In genomic region chr10:74269637-74270269, GRCm38 (mm10) we compare ENCODE assay signal across 23 mouse cellular contexts.
DNase-seq lines count a peak whose midpoint lies in the region; ATAC-seq and TF ChIP-seq lines count a peak whose summit lies in the region.
"Had no signal": no experiment of that assay in that cellular context is flagged by ENCODE, and none has a peak within 500 bp of the region (broad histone marks: within the 10 kb centered on the region; RNA-seq: fewer than 3 reads in every experiment).

No protein-coding gene starts in this region.

- no peak overlapping the region for H3K4me2 ChIP-seq in embryonic facial prominence, embryonic 14.5 days (ENCODE audit: low read depth, low read length)
- no peak overlapping the region for H3K4me2 ChIP-seq in kidney, embryonic 14.5 days (replicated peaks; ENCODE audit: low read depth, low read length)
- no peak overlapping the region for H3K4me2 ChIP-seq in midbrain, postnatal 0 days (ENCODE audit: low read depth, low read length, poor library complexity, severe bottlenecking)
- H3K4me2 ChIP-seq: embryonic facial prominence, embryonic 15.5 days; limb, embryonic 12.5 days; liver, embryonic 13.5 days; lung, embryonic 15.5 days; neural tube, embryonic 15.5 days had no signal

- H3K36me3 ChIP-seq in embryonic facial prominence, embryonic 14.5 days (ENCODE audit: control insufficient read depth, insufficient read depth, low read length) = no peaks in the 10 kb centered on the region
- no peaks in the 10 kb centered on the region for H3K36me3 ChIP-seq in embryonic facial prominence, embryonic 10.5 days (replicated peaks)
- H3K36me3 ChIP-seq in kidney, embryonic 14.5 days (ENCODE audit: control insufficient read depth, insufficient read depth, low read length) = no peaks in the 10 kb centered on the region
- H3K36me3 ChIP-seq in midbrain, postnatal 0 days (ENCODE audit: insufficient read depth, low read length) = no peaks in the 10 kb centered on the region
- H3K36me3 ChIP-seq in midbrain, embryonic 10.5 days = no peaks in the 10 kb centered on the region
- H3K36me3 ChIP-seq: embryonic facial prominence, embryonic 15.5 days; limb, embryonic 12.5 days; liver, embryonic 13.5 days; lung, embryonic 15.5 days; neural tube, embryonic 15.5 days had no signal

- no peaks in the 10 kb centered on the region for H3K27me3 ChIP-seq in embryonic facial prominence, embryonic 14.5 days (replicated peaks; ENCODE audit: control insufficient read depth, insufficient read depth, low read length)
- no peaks in the 10 kb centered on the region for H3K27me3 ChIP-seq in embryonic facial prominence, embryonic 10.5 days (replicated peaks; ENCODE audit: low read depth, poor library complexity, severe bottlenecking)
- H3K27me3 ChIP-seq in kidney, embryonic 14.5 days (ENCODE audit: control insufficient read depth, insufficient read depth, low read length) = no peaks in the 10 kb centered on the region
- no peaks in the 10 kb centered on the region for H3K27me3 ChIP-seq in midbrain, postnatal 0 days (ENCODE audit: insufficient read depth, low read length)
- H3K27me3 ChIP-seq in midbrain, embryonic 10.5 days (ENCODE audit: low read depth, poor library complexity, severe bottlenecking) = no peaks in the 10 kb centered on the region
- H3K27me3 ChIP-seq: CH12.LX; embryonic facial prominence, embryonic 15.5 days; limb, embryonic 12.5 days; liver, embryonic 13.5 days; lung, embryonic 15.5 days; neural tube, embryonic 15.5 days had no signal

- WGBS in embryonic facial prominence, embryonic 14.5 days = 39% methylated on average over 6 of the region's 6 CpGs
- 74% methylated on average over 6 of the region's 6 CpGs for WGBS in embryonic facial prominence, embryonic 10.5 days
- 50% methylated on average over 6 of the region's 6 CpGs for WGBS in kidney, embryonic 14.5 days
- 54% methylated on average over 6 of the region's 6 CpGs for WGBS in midbrain, postnatal 0 days
- 88% methylated on average over 6 of the region's 6 CpGs for WGBS in midbrain, embryonic 10.5 days

- no peak overlapping the region for H3K27ac ChIP-seq in embryonic facial prominence, embryonic 14.5 days (replicated peaks; ENCODE audit: low read depth, low read length)
- no peak overlapping the region for H3K27ac ChIP-seq in embryonic facial prominence, embryonic 10.5 days (replicated peaks)
- H3K27ac ChIP-seq in kidney, embryonic 14.5 days (ENCODE audit: low read depth, low read length) = no peak overlapping the region
- no peak overlapping the region for H3K27ac ChIP-seq in midbrain, postnatal 0 days (ENCODE audit: low read depth, low read length)
- H3K27ac ChIP-seq in midbrain, embryonic 10.5 days (replicated peaks) = no peak overlapping the region
- H3K27ac ChIP-seq: embryonic facial prominence, embryonic 15.5 days; limb, embryonic 12.5 days; liver, embryonic 13.5 days; lung, embryonic 15.5 days; macrophage; neural tube, embryonic 15.5 days had no signal

- peaks cover 6% of the 10 kb centered on the region for H3K9me3 ChIP-seq in embryonic facial prominence, embryonic 14.5 days (ENCODE audit: control insufficient read depth, low read length)
- no peaks in the 10 kb centered on the region for H3K9me3 ChIP-seq in embryonic facial prominence, embryonic 10.5 days
- no peaks in the 10 kb centered on the region for H3K9me3 ChIP-seq in kidney, embryonic 14.5 days (ENCODE audit: control insufficient read depth, low read length)
- H3K9me3 ChIP-seq in midbrain, postnatal 0 days (ENCODE audit: low read length) = no peaks in the 10 kb centered on the region
- H3K9me3 ChIP-seq in midbrain, embryonic 10.5 days (replicated peaks) = no peaks in the 10 kb centered on the region
- H3K9me3 ChIP-seq: embryonic facial prominence, embryonic 15.5 days; limb, embryonic 12.5 days; lung, embryonic 15.5 days; neural tube, embryonic 15.5 days had no signal

- H3K4me3 ChIP-seq in embryonic facial prominence, embryonic 14.5 days (ENCODE audit: low read depth, low read length) = no peak overlapping the region
- H3K4me3 ChIP-seq in embryonic facial prominence, embryonic 10.5 days = no peak overlapping the region
- no peak overlapping the region for H3K4me3 ChIP-seq in kidney, embryonic 14.5 days (ENCODE audit: low read length)
- H3K4me3 ChIP-seq in midbrain, postnatal 0 days (ENCODE audit: low read depth, low read length) = no peak overlapping the region
- no peak overlapping the region for H3K4me3 ChIP-seq in midbrain, embryonic 10.5 days
- H3K4me3 ChIP-seq: embryonic facial prominence, embryonic 15.5 days; limb, embryonic 12.5 days; liver, embryonic 13.5 days; lung, embryonic 15.5 days; neural tube, embryonic 15.5 days had no signal

- H3K4me1 ChIP-seq in embryonic facial prominence, embryonic 14.5 days (ENCODE audit: control insufficient read depth, insufficient read depth, low read length) = no peaks in the 10 kb centered on the region
- no peaks in the 10 kb centered on the region for H3K4me1 ChIP-seq in embryonic facial prominence, embryonic 10.5 days
- no peaks in the 10 kb centered on the region for H3K4me1 ChIP-seq in kidney, embryonic 14.5 days (ENCODE audit: control insufficient read depth, insufficient read depth, low read length)
- H3K4me1 ChIP-seq in midbrain, postnatal 0 days (ENCODE audit: insufficient read depth, low read length) = no peaks in the 10 kb centered on the region
- no peaks in the 10 kb centered on the region for H3K4me1 ChIP-seq in midbrain, embryonic 10.5 days
- H3K4me1 ChIP-seq: limb, embryonic 12.5 days; liver, embryonic 13.5 days; lung, embryonic 15.5 days; neural tube, embryonic 15.5 days had no signal

- H3K9ac ChIP-seq in embryonic facial prominence, embryonic 14.5 days (ENCODE audit: low read depth, low read length) = no peak overlapping the region
- H3K9ac ChIP-seq in kidney, embryonic 14.5 days (ENCODE audit: low read depth, low read length) = no peak overlapping the region
- no peak overlapping the region for H3K9ac ChIP-seq in midbrain, postnatal 0 days (replicated peaks; ENCODE audit: low read length, poor library complexity, severe bottlenecking)
- H3K9ac ChIP-seq: embryonic facial prominence, embryonic 15.5 days; limb, embryonic 12.5 days; liver, embryonic 13.5 days; lung, embryonic 15.5 days; neural tube, embryonic 15.5 days had no signal

- ATAC-seq in embryonic facial prominence, embryonic 14.5 days (ENCODE audit: low read depth) = no peak
- peak; percentile 81; the same call in 1 of the 2 replicates for ATAC-seq in kidney, embryonic 14.5 days (ENCODE audit: low FRiP score, low TSS enrichment)
- no peak for ATAC-seq in midbrain, postnatal 0 days (ENCODE audit: low FRiP score)
- ATAC-seq: intestine, embryonic 16.5 days had no signal

- DNase-seq in embryonic facial prominence, embryonic 14.5 days (ENCODE audit: low spot score) = peak; percentile 27
- DNase-seq in embryonic facial prominence, embryonic 10.5 days (ENCODE audit: low spot score) = no peak
- no peak for DNase-seq in kidney, adult 18-20 months
- peak; percentile 36 for DNase-seq in midbrain, postnatal 0 days (ENCODE audit: low spot score)
- no peak for DNase-seq in midbrain, embryonic 10.5 days (ENCODE audit: low spot score)
- no peak for DNase-seq in left cerebral cortex, adult 8-10 months (ENCODE audit: low spot score in 2 of 2)
- DNase-seq: adrenal gland, postnatal 14 days; cerebellum, adult 18-20 months; kidney, postnatal 4 days; liver, embryonic 13.5 days; midbrain, embryonic 14.5 days; right cerebral cortex, postnatal 14 days; spleen, adult 18-20 months; thymus, adult 18-20 months; thymus, postnatal 4 days had no signal

- no peak for TF ChIP-seq CTCF in midbrain, postnatal 0 days (IDR thresholded peaks at IDR 0.05)

Comparison
In these comparisons a context has a peak if more than half of its experiments do, and no peak if none do; other contexts are left out.
1. DNase-seq: peak in embryonic facial prominence, embryonic 14.5 days (single experiment) and midbrain, postnatal 0 days (single experiment); none in embryonic facial prominence, embryonic 10.5 days (single experiment), kidney, adult 18-20 months (single experiment), midbrain, embryonic 10.5 days (single experiment) and left cerebral cortex, adult 8-10 months (0 of 2).